30 mouse cellular contexts compared by ENCODE assay signal in genomic region chr9:78474771-78475382, GRCm38 (mm10). TPM values are rescaled to one million over a fixed set of nuclear protein-coding genes. Genes with fewer than 3 reads are reported as not detected.
DNase-seq lines count a peak whose midpoint lies in the region; ATAC-seq lines count a peak whose summit lies in the region.
"Had no signal": no experiment of that assay in that cellular context is flagged by ENCODE, and none has a peak within 500 bp of the region (broad histone marks: within the 10 kb centered on the region; RNA-seq: fewer than 3 reads in every experiment).

No protein-coding gene starts in this region.

- peaks cover 5% of the 10 kb centered on the region for H3K4me1 ChIP-seq in kidney, embryonic 15.5 days
- H3K4me1 ChIP-seq: stomach, embryonic 15.5 days had no signal

- H3K27ac ChIP-seq in kidney, embryonic 15.5 days: 0 out of 2 replicates have a peak overlapping the region, but pooled peaks have one; percentile 13
- H3K27ac ChIP-seq: heart, embryonic 10.5 days; heart, embryonic 15.5 days; layer of hippocampus, adult 2 months; left cerebral cortex, adult 2 months; limb, embryonic 12.5 days; neural tube, embryonic 12.5 days; stomach, embryonic 15.5 days had no signal

- 78% methylated on average over 5 of the region's 5 CpGs for WGBS in kidney, embryonic 15.5 days

- peaks cover 82% of the 10 kb centered on the region for H3K36me3 ChIP-seq in kidney, embryonic 15.5 days

- ATAC-seq in kidney, embryonic 15.5 days (replicated peaks; ENCODE audit: low FRiP score): no peak
- ATAC-seq: forebrain, embryonic 14.5 days; hindbrain, embryonic 16.5 days; intestine, embryonic 16.5 days; liver, embryonic 12.5 days; midbrain, embryonic 16.5 days had no signal

- no peaks in the 10 kb centered on the region for H3K9me3 ChIP-seq in kidney, embryonic 15.5 days (replicated peaks)
- H3K9me3 ChIP-seq: heart, embryonic 10.5 days; heart, embryonic 15.5 days; limb, embryonic 12.5 days; liver, embryonic 12.5 days; neural tube, embryonic 12.5 days; stomach, embryonic 15.5 days had no signal

- no peaks in the 10 kb centered on the region for H3K27me3 ChIP-seq in kidney, embryonic 15.5 days
- H3K27me3 ChIP-seq: heart, embryonic 15.5 days; limb, embryonic 12.5 days; liver, embryonic 12.5 days; neural tube, embryonic 12.5 days; stomach, embryonic 15.5 days had no signal

- H3K9ac ChIP-seq in kidney, embryonic 15.5 days: no peak overlapping the region
- H3K9ac ChIP-seq: heart, embryonic 15.5 days; limb, embryonic 12.5 days; liver, embryonic 12.5 days; neural tube, embryonic 12.5 days; stomach, embryonic 15.5 days had no signal

- DNase-seq in kidney, postnatal 25 days: no peak
- peak; percentile 18 for DNase-seq in 3134 (ENCODE audit: extremely low read depth, insufficient read length, low spot score)
- DNase-seq in A20 (ENCODE audit: low read depth, low spot score): peak; percentile 27
- DNase-seq in ZHBTc4 (ENCODE audit: low read depth, low spot score): peak; percentile 62
- no peak for DNase-seq in urinary bladder, adult 2 months (ENCODE audit: low spot score)
- DNase-seq in kidney, postnatal 36 days: no peak
- no peak for DNase-seq in ovary, postnatal 36 days (ENCODE audit: low spot score)
- DNase-seq: adrenal gland, postnatal 14 days; cerebellum, adult 11 months; cerebellum, adult 9-10 months; gastrocnemius, postnatal 25 days; kidney, adult 8-10 months; kidney, postnatal 14 days; lung, adult 2 months; lung, postnatal 14 days; right cerebral cortex, postnatal 14 days; thymus, postnatal 14 days had no signal

- H3K4me2 ChIP-seq in kidney, embryonic 15.5 days: no peak overlapping the region
- H3K4me2 ChIP-seq: heart, embryonic 15.5 days; limb, embryonic 12.5 days; liver, embryonic 12.5 days; neural tube, embryonic 12.5 days; stomach, embryonic 15.5 days had no signal

- no peak overlapping the region for H3K4me3 ChIP-seq in kidney, embryonic 15.5 days (replicated peaks)
- H3K4me3 ChIP-seq: heart, embryonic 10.5 days; heart, embryonic 15.5 days; layer of hippocampus, adult 2 months; left cerebral cortex, adult 2 months; limb, embryonic 12.5 days; liver, embryonic 12.5 days; neural tube, embryonic 12.5 days; stomach, embryonic 15.5 days had no signal

RNA-seq across cellular contexts. Expression of gene Eef1a1, which starts 14.1 kb away (rescaled TPM):
- polyA plus RNA-seq in kidney, embryonic 15.5 days (2015; fragmentation: Nextera tagmentation; extraction: Ambion mirVana): 4,779 and 4,974 TPM in 2 replicates
- polyA plus RNA-seq in urinary bladder, adult 2 months (2012; rRNA removed): 7,337 and 9,833 TPM in 2 replicates

RNA-seq across cellular contexts. Expression of gene Gm17324, which starts 26.3 kb away (rescaled TPM):
- 0.55 and 1.4 TPM in 2 replicates for polyA plus RNA-seq in kidney, embryonic 15.5 days (2015; fragmentation: Nextera tagmentation; extraction: Ambion mirVana)
- polyA plus RNA-seq in urinary bladder, adult 2 months (2012; rRNA removed): 0.15 TPM in 1 of 2 replicates, not detected in the other
- polyA plus RNA-seq: lung, adult 2 months had no signal

RNA-seq across cellular contexts. Expression of gene Mto1, which starts 26.9 kb away (rescaled TPM):
- 26.7 and 27.9 TPM in 2 replicates for polyA plus RNA-seq in kidney, embryonic 15.5 days (2015; fragmentation: Nextera tagmentation; extraction: Ambion mirVana)
- 17.4 and 18.6 TPM in 2 replicates for polyA plus RNA-seq in urinary bladder, adult 2 months (2012; rRNA removed)

RNA-seq across cellular contexts. Expression of gene Cgas, which starts 31.8 kb away (rescaled TPM):
- polyA plus RNA-seq in kidney, embryonic 15.5 days (2015; fragmentation: Nextera tagmentation; extraction: Ambion mirVana): 2.1 and 2.8 TPM in 2 replicates
- polyA plus RNA-seq in urinary bladder, adult 2 months (2012; rRNA removed): 1.1 and 1.7 TPM in 2 replicates

Comparison
In these comparisons a context has a peak if more than half of its experiments do, and no peak if none do; other contexts are left out.
1. DNase-seq: peak in 3134 (single experiment), A20 (single experiment) and ZHBTc4 (single experiment); none in kidney, postnatal 25 days (0 of 2), urinary bladder, adult 2 months (single experiment), kidney, postnatal 36 days (0 of 2) and ovary, postnatal 36 days (single experiment).